ENCODE assay signal across 21 mouse cellular contexts in the genomic region with DNA sequence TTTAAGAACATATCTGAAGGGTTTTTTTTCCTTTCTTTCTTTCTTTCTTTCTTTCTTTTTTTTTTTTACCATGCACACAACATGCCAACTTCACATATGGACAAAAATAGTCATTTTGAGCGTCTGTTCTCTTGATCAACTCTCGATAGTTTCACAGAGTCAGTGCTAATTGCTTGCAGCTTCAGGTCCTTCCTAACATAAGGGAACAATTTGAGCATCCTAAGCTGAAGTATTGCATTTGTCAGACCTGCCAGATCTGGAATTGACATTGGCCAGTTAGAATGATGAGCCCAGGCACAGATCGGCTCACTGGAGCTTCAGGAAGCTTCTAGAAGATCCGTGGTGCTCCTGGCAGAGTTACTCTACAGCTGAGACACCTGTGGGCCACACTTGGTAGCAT.
DNase-seq lines count a peak whose midpoint lies in the region; ATAC-seq and TF ChIP-seq lines count a peak whose summit lies in the region.
"Had no signal": no experiment of that assay in that cellular context is flagged by ENCODE, and none has a peak within 500 bp of the region (broad histone marks: within the 10 kb centered on the region; RNA-seq: fewer than 3 reads in every experiment).

No protein-coding gene starts in this region.

- H3K4me2 ChIP-seq in embryonic facial prominence, embryonic 11.5 days (ENCODE audit: low read depth, low read length), result no peak overlapping the region
- H3K4me2 ChIP-seq: embryonic facial prominence, embryonic 12.5 days; embryonic facial prominence, embryonic 15.5 days; forebrain, embryonic 12.5 days had no signal

- H3K36me3 ChIP-seq in embryonic facial prominence, embryonic 10.5 days (replicated peaks), result no peaks in the 10 kb centered on the region
- H3K36me3 ChIP-seq in embryonic facial prominence, embryonic 11.5 days (replicated peaks; ENCODE audit: control insufficient read depth, insufficient read depth, low read depth, low read length), result no peaks in the 10 kb centered on the region
- H3K36me3 ChIP-seq: embryonic facial prominence, embryonic 12.5 days; embryonic facial prominence, embryonic 15.5 days; forebrain, embryonic 10.5 days; forebrain, embryonic 12.5 days had no signal

- no peak overlapping the region for H3K9ac ChIP-seq in embryonic facial prominence, embryonic 11.5 days (replicated peaks; ENCODE audit: low read length)
- H3K9ac ChIP-seq: embryonic facial prominence, embryonic 12.5 days; embryonic facial prominence, embryonic 15.5 days; forebrain, embryonic 12.5 days had no signal

- 55% methylated on average over 4 of the region's 4 CpGs for WGBS in embryonic facial prominence, embryonic 10.5 days
- 40% methylated on average over 4 of the region's 4 CpGs for WGBS in embryonic facial prominence, embryonic 11.5 days

- intact Hi-C loops in gastrocnemius, adult 2 months (cut with DNase I), result no loop called here

- no peaks in the 10 kb centered on the region for H3K9me3 ChIP-seq in embryonic facial prominence, embryonic 10.5 days
- H3K9me3 ChIP-seq in embryonic facial prominence, embryonic 11.5 days (replicated peaks; ENCODE audit: control insufficient read depth, low read length), result no peaks in the 10 kb centered on the region
- H3K9me3 ChIP-seq: embryonic facial prominence, embryonic 12.5 days; embryonic facial prominence, embryonic 15.5 days; forebrain, embryonic 10.5 days; forebrain, embryonic 12.5 days had no signal

- H3K4me3 ChIP-seq in embryonic facial prominence, embryonic 10.5 days, result no peak overlapping the region
- H3K4me3 ChIP-seq in embryonic facial prominence, embryonic 11.5 days (ENCODE audit: low read depth, low read length), result no peak overlapping the region
- H3K4me3 ChIP-seq in gastrocnemius, adult 2 months, result no peak overlapping the region
- H3K4me3 ChIP-seq: embryonic facial prominence, embryonic 12.5 days; embryonic facial prominence, embryonic 15.5 days; erythroblast, embryonic 14.5 days; forebrain, embryonic 10.5 days; forebrain, embryonic 12.5 days had no signal

- H3K27ac ChIP-seq in embryonic facial prominence, embryonic 10.5 days (replicated peaks), result 0 out of 2 replicates have a peak overlapping the region, but pooled peaks have one; percentile 19
- H3K27ac ChIP-seq in embryonic facial prominence, embryonic 11.5 days (replicated peaks; ENCODE audit: low read depth, low read length), result no peak overlapping the region
- H3K27ac ChIP-seq in gastrocnemius, adult 2 months, result no peak overlapping the region
- H3K27ac ChIP-seq: embryonic facial prominence, embryonic 12.5 days; embryonic facial prominence, embryonic 15.5 days; forebrain, embryonic 10.5 days; forebrain, embryonic 12.5 days had no signal

- peaks cover 27% of the 10 kb centered on the region for H3K4me1 ChIP-seq in embryonic facial prominence, embryonic 10.5 days
- H3K4me1 ChIP-seq in embryonic facial prominence, embryonic 11.5 days (ENCODE audit: control insufficient read depth, insufficient read depth, low read length), result no peaks in the 10 kb centered on the region

- no peak for TF ChIP-seq CTCF in gastrocnemius, adult 2 months (IDR thresholded peaks at IDR 0.05)

- DNase-seq in heart, adult 11 months, result peak; percentile 82
- DNase-seq in heart, adult 18-20 months, result no peak
- DNase-seq in embryonic facial prominence, embryonic 10.5 days (ENCODE audit: low spot score), result no peak
- DNase-seq in embryonic facial prominence, embryonic 11.5 days (ENCODE audit: low spot score), result peak; percentile 78
- no peak for DNase-seq in gastrocnemius, adult 2 months
- no peak for DNase-seq in adrenal gland, postnatal 4 days (ENCODE audit: low spot score in 2 of 2)
- DNase-seq: adrenal gland, adult 2 months; adrenal gland, postnatal 10 days; adrenal gland, postnatal 25 days; cerebellum, adult 11-12 months; cerebellum, adult 2 months; cerebellum, adult 9-10 months; cerebellum, postnatal 10 days; cerebellum, postnatal 25 days had no signal

- H3K27me3 ChIP-seq in embryonic facial prominence, embryonic 10.5 days (replicated peaks; ENCODE audit: low read depth, poor library complexity, severe bottlenecking), result no peaks in the 10 kb centered on the region
- H3K27me3 ChIP-seq in embryonic facial prominence, embryonic 11.5 days (ENCODE audit: control insufficient read depth, insufficient read depth, low read length), result no peaks in the 10 kb centered on the region
- H3K27me3 ChIP-seq: embryonic facial prominence, embryonic 12.5 days; embryonic facial prominence, embryonic 15.5 days; forebrain, embryonic 12.5 days had no signal

- no peak for ATAC-seq in embryonic facial prominence, embryonic 11.5 days (replicated peaks; ENCODE audit: insufficient number of reproducible peaks, low FRiP score, low TSS enrichment, low read depth)
- ATAC-seq: forebrain, embryonic 14.5 days; forebrain, embryonic 16.5 days had no signal

Comparison
In these comparisons a context has a peak if more than half of its experiments do, and no peak if none do; other contexts are left out.
1. DNase-seq: peak in heart, adult 11 months (single experiment) and embryonic facial prominence, embryonic 11.5 days (single experiment); none in heart, adult 18-20 months (0 of 2), embryonic facial prominence, embryonic 10.5 days (single experiment), gastrocnemius, adult 2 months (single experiment) and adrenal gland, postnatal 4 days (0 of 2).